Mouse (Mus musculus): ENCODE data around the gene Bod1. TPM values are rescaled to one million over a fixed set of nuclear protein-coding genes. Genes with fewer than 3 reads are reported as not detected.

Gene Bod1
- polyA plus RNA-seq, 1 experiment from 2014 or later, result 62.1 TPM

GRCm38 (mm10) chr11:31707771-31708170, 36.1 kb upstream of the Bod1 start:
- Histone ChIP-seq H3K4me1 (replicated peaks; ENCODE audit: control insufficient read depth, insufficient read depth) (no peaks in the 10 kb centered on the region), H3K4me2 (replicated peaks; ENCODE audit: low read depth) (no peak overlapping the region), H3K9ac (ENCODE audit: low read length) (no peak overlapping the region), H3K4me3 (ENCODE audit: low read depth, low read length) (no peak overlapping the region), H3K27ac (replicated peaks) (no peak overlapping the region), H3K36me3 (ENCODE audit: control insufficient read depth, insufficient read depth, low read length) (no peaks in the 10 kb centered on the region), H3K9me3 (ENCODE audit: control insufficient read depth, low read length) (no peaks in the 10 kb centered on the region), H3K27me3 (ENCODE audit: control insufficient read depth, insufficient read depth, low read length) (no peaks in the 10 kb centered on the region)
- DNase-seq (ENCODE audit: low spot score), result no peak
- no peak for ATAC-seq (ENCODE audit: low FRiP score, low TSS enrichment)
- TF ChIP-seq CTCF (IDR thresholded peaks at IDR 0.05; ENCODE audit: low read depth) (no peak), EP300 (optimal IDR thresholded peaks at IDR 0.05) (no peak)

GRCm38 (mm10) chr11:31703173-31703572, 31.5 kb upstream of the Bod1 start:
- no peak overlapping the region for H3K9ac ChIP-seq (ENCODE audit: low read length)
- no peak for ATAC-seq (ENCODE audit: low FRiP score, low TSS enrichment)
- H3K4me1 ChIP-seq (replicated peaks; ENCODE audit: control insufficient read depth, insufficient read depth), result no peaks in the 10 kb centered on the region
- H3K9me3 ChIP-seq (ENCODE audit: control insufficient read depth, low read length), result no peaks in the 10 kb centered on the region
- no peaks in the 10 kb centered on the region for H3K36me3 ChIP-seq (ENCODE audit: control insufficient read depth, insufficient read depth, low read length)
- no peak for DNase-seq (ENCODE audit: low spot score)
- TF ChIP-seq CTCF (IDR thresholded peaks at IDR 0.05; ENCODE audit: low read depth) (no peak), EP300 (optimal IDR thresholded peaks at IDR 0.05) (no peak)
- WGBS, result 67% methylated on average over 8 of the region's 8 CpGs
- no peak overlapping the region for H3K4me2 ChIP-seq (replicated peaks; ENCODE audit: low read depth)
- H3K27me3 ChIP-seq (ENCODE audit: control insufficient read depth, insufficient read depth, low read length), result no peaks in the 10 kb centered on the region
- H3K4me3 ChIP-seq (ENCODE audit: low read depth, low read length), result no peak overlapping the region
- no peak overlapping the region for H3K27ac ChIP-seq (replicated peaks)

- no peak for ATAC-seq (ENCODE audit: low FRiP score, low TSS enrichment)
- no peak overlapping the region for H3K4me3 ChIP-seq (ENCODE audit: low read depth, low read length)
- no peak overlapping the region for H3K9ac ChIP-seq (ENCODE audit: low read length)
- TF ChIP-seq CTCF (IDR thresholded peaks at IDR 0.05; ENCODE audit: low read depth) (no peak), EP300 (optimal IDR thresholded peaks at IDR 0.05) (no peak)
- DNase-seq (ENCODE audit: low spot score), result no peak
- no peak overlapping the region for H3K27ac ChIP-seq (replicated peaks)
- no peaks in the 10 kb centered on the region for H3K4me1 ChIP-seq (replicated peaks; ENCODE audit: control insufficient read depth, insufficient read depth)
- no peaks in the 10 kb centered on the region for H3K9me3 ChIP-seq (ENCODE audit: control insufficient read depth, low read length)
- WGBS, result 74% methylated on average over 3 of the region's 3 CpGs
- no peaks in the 10 kb centered on the region for H3K27me3 ChIP-seq (ENCODE audit: control insufficient read depth, insufficient read depth, low read length)
- H3K4me2 ChIP-seq (replicated peaks; ENCODE audit: low read depth), result no peak overlapping the region
- no peaks in the 10 kb centered on the region for H3K36me3 ChIP-seq (ENCODE audit: control insufficient read depth, insufficient read depth, low read length)
Measured at GRCm38 (mm10) chr11:31701901-31702300, 30.2 kb upstream of the Bod1 start.

GRCm38 (mm10) chr11:31699502-31699901, 27.8 kb upstream of the Bod1 start:
- H3K4me3 ChIP-seq (ENCODE audit: low read depth, low read length), result no peak overlapping the region
- DNase-seq (ENCODE audit: low spot score), result no peak
- no peak for TF ChIP-seq CTCF (IDR thresholded peaks at IDR 0.05; ENCODE audit: low read depth)
- TF ChIP-seq EP300 (optimal IDR thresholded peaks at IDR 0.05), result no peak
- no peaks in the 10 kb centered on the region for H3K9me3 ChIP-seq (ENCODE audit: control insufficient read depth, low read length)
- no peaks in the 10 kb centered on the region for H3K27me3 ChIP-seq (ENCODE audit: control insufficient read depth, insufficient read depth, low read length)
- no peak overlapping the region for H3K4me2 ChIP-seq (replicated peaks; ENCODE audit: low read depth)
- H3K4me1 ChIP-seq (replicated peaks; ENCODE audit: control insufficient read depth, insufficient read depth), result no peaks in the 10 kb centered on the region
- H3K27ac ChIP-seq (replicated peaks), result no peak overlapping the region
- ATAC-seq (ENCODE audit: low FRiP score, low TSS enrichment), result 0 out of 2 replicates have a peak, but pooled peaks have one; percentile 29
- no peak overlapping the region for H3K9ac ChIP-seq (ENCODE audit: low read length)
- no peaks in the 10 kb centered on the region for H3K36me3 ChIP-seq (ENCODE audit: control insufficient read depth, insufficient read depth, low read length)
- WGBS, result 39% methylated on average over 3 of the region's 3 CpGs

- Histone ChIP-seq H3K4me1 (replicated peaks; ENCODE audit: control insufficient read depth, insufficient read depth) (no peaks in the 10 kb centered on the region), H3K36me3 (ENCODE audit: control insufficient read depth, insufficient read depth, low read length) (no peaks in the 10 kb centered on the region), H3K4me3 (ENCODE audit: low read depth, low read length) (no peak overlapping the region), H3K27ac (replicated peaks) (no peak overlapping the region), H3K9ac (ENCODE audit: low read length) (no peak overlapping the region), H3K27me3 (ENCODE audit: control insufficient read depth, insufficient read depth, low read length) (no peaks in the 10 kb centered on the region), H3K4me2 (replicated peaks; ENCODE audit: low read depth) (no peak overlapping the region), H3K9me3 (ENCODE audit: control insufficient read depth, low read length) (no peaks in the 10 kb centered on the region)
- DNase-seq (ENCODE audit: low spot score), result no peak
- TF ChIP-seq EP300 (optimal IDR thresholded peaks at IDR 0.05), result no peak
- no peak for TF ChIP-seq CTCF (IDR thresholded peaks at IDR 0.05; ENCODE audit: low read depth)
- ATAC-seq (ENCODE audit: low FRiP score, low TSS enrichment), result no peak
- 75% methylated on average over 4 of the region's 4 CpGs for WGBS
Measured at GRCm38 (mm10) chr11:31694801-31695200, 23.1 kb upstream of the Bod1 start.

GRCm38 (mm10) chr11:31694109-31694508, 22.4 kb upstream of the Bod1 start:
- WGBS, result 100% methylated on average over 1 of the region's 1 CpGs
- H3K9me3 ChIP-seq (ENCODE audit: control insufficient read depth, low read length), result no peaks in the 10 kb centered on the region
- H3K36me3 ChIP-seq (ENCODE audit: control insufficient read depth, insufficient read depth, low read length), result no peaks in the 10 kb centered on the region
- no peak overlapping the region for H3K9ac ChIP-seq (ENCODE audit: low read length)
- DNase-seq (ENCODE audit: low spot score), result no peak
- no peaks in the 10 kb centered on the region for H3K4me1 ChIP-seq (replicated peaks; ENCODE audit: control insufficient read depth, insufficient read depth)
- H3K4me2 ChIP-seq (replicated peaks; ENCODE audit: low read depth), result no peak overlapping the region
- H3K27me3 ChIP-seq (ENCODE audit: control insufficient read depth, insufficient read depth, low read length), result no peaks in the 10 kb centered on the region
- no peak overlapping the region for H3K27ac ChIP-seq (replicated peaks)
- H3K4me3 ChIP-seq (ENCODE audit: low read depth, low read length), result no peak overlapping the region
- TF ChIP-seq EP300 (optimal IDR thresholded peaks at IDR 0.05) (no peak), CTCF (IDR thresholded peaks at IDR 0.05; ENCODE audit: low read depth) (peak; percentile 47)
- ATAC-seq (ENCODE audit: low FRiP score, low TSS enrichment), result no peak
